In the genomic region with DNA sequence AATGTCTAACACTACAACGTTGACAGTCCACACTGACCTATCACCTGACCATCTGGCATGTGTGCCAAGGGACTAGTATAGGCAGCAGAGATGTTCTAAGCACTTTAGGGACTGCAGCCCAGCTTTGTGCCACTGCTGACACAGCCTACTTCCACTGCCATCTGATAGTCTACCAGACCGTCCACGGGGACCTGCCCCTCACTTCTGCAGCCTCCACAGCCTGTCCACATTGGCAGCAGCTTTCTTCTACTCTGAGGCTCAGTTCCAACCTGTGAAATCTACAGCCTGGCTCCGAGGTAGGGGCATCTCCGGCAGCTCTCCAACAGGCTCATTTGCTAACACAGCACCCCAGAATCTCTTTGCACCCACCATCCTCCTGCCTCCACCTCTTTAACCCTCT, we compare ENCODE assay signal across 23 mouse cellular contexts. TPM values are rescaled to one million over a fixed set of nuclear protein-coding genes. Genes with fewer than 3 reads are reported as not detected.
DNase-seq lines count a peak whose midpoint lies in the region; ATAC-seq lines count a peak whose summit lies in the region.
"Had no signal": no experiment of that assay in that cellular context is flagged by ENCODE, and none has a peak within 500 bp of the region (broad histone marks: within the 10 kb centered on the region; RNA-seq: fewer than 3 reads in every experiment).

No protein-coding gene starts in this region.

- H3K9ac ChIP-seq in heart, embryonic 12.5 days = no peak overlapping the region
- H3K9ac ChIP-seq: embryonic facial prominence, embryonic 15.5 days; limb, embryonic 13.5 days; liver, embryonic 14.5 days; midbrain, embryonic 13.5 days had no signal

- H3K36me3 ChIP-seq in heart, embryonic 12.5 days = peaks cover 72% of the 10 kb centered on the region

- H3K27me3 ChIP-seq in heart, embryonic 12.5 days (replicated peaks) = no peaks in the 10 kb centered on the region
- H3K27me3 ChIP-seq: embryonic facial prominence, embryonic 15.5 days; limb, embryonic 13.5 days; midbrain, embryonic 13.5 days had no signal

- H3K4me3 ChIP-seq in heart, embryonic 12.5 days = no peak overlapping the region
- H3K4me3 ChIP-seq: embryonic facial prominence, embryonic 15.5 days; forebrain, embryonic 10.5 days; limb, embryonic 13.5 days; midbrain, embryonic 13.5 days had no signal

- H3K9me3 ChIP-seq in heart, embryonic 12.5 days (replicated peaks) = no peaks in the 10 kb centered on the region
- H3K9me3 ChIP-seq: embryonic facial prominence, embryonic 15.5 days; forebrain, embryonic 10.5 days; G1E; limb, embryonic 13.5 days; midbrain, embryonic 13.5 days had no signal

- peak; percentile 85; the same call in 1 of the 2 replicates for ATAC-seq in cerebellum, adult (ENCODE audit: insufficient number of reproducible peaks, low FRiP score, low TSS enrichment)
- no peak for ATAC-seq in heart, embryonic 12.5 days (ENCODE audit: insufficient number of reproducible peaks, low FRiP score)
- ATAC-seq: CD4-positive, CD25-positive, alpha-beta regulatory T cell, adult 4 months; hindbrain, postnatal 0 days; lung, postnatal 0 days; midbrain, embryonic 13.5 days had no signal

- H3K4me1 ChIP-seq in heart, embryonic 12.5 days (replicated peaks) = no peaks in the 10 kb centered on the region
- H3K4me1 ChIP-seq: embryonic facial prominence, embryonic 15.5 days; forebrain, embryonic 10.5 days; limb, embryonic 13.5 days; midbrain, embryonic 13.5 days had no signal

- DNase-seq in cerebellum, postnatal 4 days (ENCODE audit: low spot score in 2 of 2) = no peak
- peak; percentile 76 for DNase-seq in heart, adult 11 months
- DNase-seq in cerebellum, adult 11 months = peak; percentile 51
- DNase-seq in cerebellum, postnatal 14 days = peak; percentile 48 to 51
- no peak for DNase-seq in adrenal gland, adult (ENCODE audit: inconsistent age in 2 of 2, low spot score in 1 of 2)
- DNase-seq in yolk sac, embryonic 10.5 days (ENCODE audit: low spot score) = no peak
- DNase-seq: adrenal gland, adult 2 months; gastrocnemius, postnatal 36 days; kidney, adult 11 months had no signal

- no peak overlapping the region for H3K4me2 ChIP-seq in heart, embryonic 12.5 days
- H3K4me2 ChIP-seq: embryonic facial prominence, embryonic 15.5 days; heart, embryonic 11.5 days; limb, embryonic 13.5 days; midbrain, embryonic 13.5 days had no signal

- WGBS in heart, embryonic 12.5 days = 81% methylated on average over 5 of the region's 5 CpGs

- no peak overlapping the region for H3K27ac ChIP-seq in heart, embryonic 12.5 days (ENCODE audit: poor library complexity, severe bottlenecking)
- H3K27ac ChIP-seq: embryonic facial prominence, embryonic 15.5 days; forebrain, embryonic 10.5 days; hindbrain, postnatal 0 days; kidney, postnatal 0 days; limb, embryonic 13.5 days; liver, embryonic 14.5 days; midbrain, embryonic 13.5 days; stomach, postnatal 0 days had no signal

RNA-seq across cellular contexts. Expression of gene Slc25a17, which starts 24.1 kb away (rescaled TPM):
- polyA plus RNA-seq in heart, embryonic 12.5 days (2016; fragmentation: Nextera tagmentation; extraction: Ambion mirVana) = 54.1 and 58.4 TPM in 2 replicates

Comparison
In these comparisons a context has a peak if more than half of its experiments do, and no peak if none do; other contexts are left out.
1. DNase-seq: peak in heart, adult 11 months (single experiment), cerebellum, adult 11 months (single experiment) and cerebellum, postnatal 14 days (2 of 2); none in cerebellum, postnatal 4 days (0 of 2), adrenal gland, adult (0 of 2) and yolk sac, embryonic 10.5 days (single experiment).